Mouse (Mus musculus) embryonic facial prominence, embryonic 13.5 days (tissue): ENCODE data around the gene Arih2. TPM values are rescaled to one million over a fixed set of nuclear protein-coding genes. Genes with fewer than 3 reads are reported as not detected.
A peak's percentile ranks its signal among the peaks of the same experiment; 100 is the strongest.

ENCODE experiments used
- ATAC-seq: fragments of 200-750 bp; cut with Nextera tagmentation; 2 replicates; pipeline ENCODE4 v1.8.0; 2017; ENCODE audit warnings: low read depth; ENCODE audit not compliant: insufficient number of reproducible peaks, insufficient read depth, low FRiP score, low TSS enrichment
- H3K27ac ChIP-seq: fragments of 300-500 bp; sonication (generic); 2 replicates; pipeline ENCODE4 v1.5.1; 2015; ENCODE audit warnings: moderate library complexity, mild to moderate bottlenecking, inconsistent platforms
- H3K27me3 ChIP-seq: fragments of 300-500 bp; sonication (generic); 2 replicates; pipeline ENCODE4 v1.6.1; 2015; ENCODE audit warnings: mild to moderate bottlenecking, inconsistent platforms
- H3K36me3 ChIP-seq: fragments of 300-500 bp; sonication (generic); 2 replicates; pipeline ENCODE4 v1.6.1; 2015; ENCODE audit warnings: mild to moderate bottlenecking, inconsistent platforms
- H3K4me1 ChIP-seq: fragments of 300-500 bp; sonication (generic); 2 replicates; pipeline ENCODE4 v1.6.1; 2015; ENCODE audit warnings: inconsistent platforms
- H3K4me2 ChIP-seq: fragments of 300-500 bp; sonication (generic); 2 replicates; pipeline ENCODE4 v1.6.1; 2015; ENCODE audit warnings: moderate library complexity, mild to moderate bottlenecking, inconsistent platforms
- H3K4me3 ChIP-seq: fragments of 300-500 bp; sonication (generic); 2 replicates; pipeline ENCODE4 v1.5.1; 2015; ENCODE audit warnings: mild to moderate bottlenecking, inconsistent platforms
- H3K9ac ChIP-seq: fragments of 300-500 bp; sonication (generic); 2 replicates; pipeline ENCODE4 v1.6.1; 2015; ENCODE audit warnings: mild to moderate bottlenecking, inconsistent platforms
- H3K9me3 ChIP-seq: fragments of 300-500 bp; sonication (generic); 2 replicates; pipeline ENCODE4 v1.6.1; 2016; ENCODE audit warnings: inconsistent platforms
- WGBS: fragments of 180-500 bp; shearing (Covaris S2); methylation state at CpG from one replicate; pipeline ENCODE4 v1.1.7; 2015; ENCODE audit warnings: mixed read lengths; 5-methylcytosine and 5-hydroxymethylcytosine counted together
- polyA plus RNA-seq: library from polyadenylated mRNA; unstranded; fragments of >200 nt; fragmentation: Nextera tagmentation; extraction: Ambion mirVana; gene quantifications from 2 replicates; pipeline ENCODE4 v1.2.1, GENCODE M21; 2015

Arih2 gene
- polyA plus RNA-seq, 1 experiment from 2014 or later = 53.7 TPM

DNA sequence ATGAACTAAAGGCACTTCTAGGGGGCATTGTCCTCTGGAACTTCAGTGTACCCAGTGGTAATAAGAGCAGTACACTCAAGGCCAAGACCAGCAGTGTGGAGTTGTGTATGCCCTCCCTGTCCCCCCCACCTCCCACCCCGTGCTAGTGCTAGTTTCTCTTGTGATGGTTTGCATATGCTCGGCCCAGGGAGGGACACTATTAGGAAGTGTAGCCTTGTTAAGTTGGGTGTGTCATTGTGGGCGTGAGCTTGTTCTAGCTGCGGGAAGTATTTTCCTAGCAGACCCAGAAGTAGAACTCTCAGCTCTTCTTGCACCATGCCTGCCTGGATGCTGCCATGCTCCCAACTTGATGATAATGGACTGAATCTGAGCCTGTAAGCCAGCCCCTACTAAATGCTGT is 47.2 kb downstream of the Arih2 start:
- Histone ChIP-seq H3K9ac (no peak overlapping the region), H3K27ac (no peak overlapping the region), H3K36me3 (peaks cover 53% of the 10 kb centered on the region), H3K4me1 (peaks cover under 1% of the 10 kb centered on the region; the same call in 1 of the 2 replicates), H3K4me3 (no peak overlapping the region), H3K9me3 (no peaks in the 10 kb centered on the region), H3K27me3 (no peaks in the 10 kb centered on the region), H3K4me2 (no peak overlapping the region)
- WGBS = 83% methylated on average over 4 of the region's 4 CpGs
- no peak for ATAC-seq

- Histone ChIP-seq H3K4me3 (no peak overlapping the region), H3K9me3 (no peaks in the 10 kb centered on the region), H3K36me3 (peaks cover 36% of the 10 kb centered on the region), H3K9ac (no peak overlapping the region), H3K27me3 (no peaks in the 10 kb centered on the region), H3K4me2 (no peak overlapping the region), H3K27ac (no peak overlapping the region), H3K4me1 (peaks cover 8% of the 10 kb centered on the region; the same call in 1 of the 2 replicates)
- WGBS = 55% methylated on average over 2 of the region's 2 CpGs
- ATAC-seq = no peak
These were observed 49.2 kb downstream of the Arih2 start for GRCm38 (mm10) chr9:108600011-108600410.

GRCm38 (mm10) chr9:108599021-108599566 is 50.1 kb downstream of the Arih2 start:
- H3K4me2 ChIP-seq = no peak overlapping the region
- ATAC-seq = no peak
- peaks cover 8% of the 10 kb centered on the region; the same call in 1 of the 2 replicates for H3K4me1 ChIP-seq
- no peaks in the 10 kb centered on the region for H3K9me3 ChIP-seq
- H3K9ac ChIP-seq = no peak overlapping the region
- WGBS = 70% methylated on average over 4 of the region's 4 CpGs
- peaks cover 27% of the 10 kb centered on the region for H3K36me3 ChIP-seq
- no peak overlapping the region for H3K27ac ChIP-seq
- no peak overlapping the region for H3K4me3 ChIP-seq
- H3K27me3 ChIP-seq = no peaks in the 10 kb centered on the region

DNA sequence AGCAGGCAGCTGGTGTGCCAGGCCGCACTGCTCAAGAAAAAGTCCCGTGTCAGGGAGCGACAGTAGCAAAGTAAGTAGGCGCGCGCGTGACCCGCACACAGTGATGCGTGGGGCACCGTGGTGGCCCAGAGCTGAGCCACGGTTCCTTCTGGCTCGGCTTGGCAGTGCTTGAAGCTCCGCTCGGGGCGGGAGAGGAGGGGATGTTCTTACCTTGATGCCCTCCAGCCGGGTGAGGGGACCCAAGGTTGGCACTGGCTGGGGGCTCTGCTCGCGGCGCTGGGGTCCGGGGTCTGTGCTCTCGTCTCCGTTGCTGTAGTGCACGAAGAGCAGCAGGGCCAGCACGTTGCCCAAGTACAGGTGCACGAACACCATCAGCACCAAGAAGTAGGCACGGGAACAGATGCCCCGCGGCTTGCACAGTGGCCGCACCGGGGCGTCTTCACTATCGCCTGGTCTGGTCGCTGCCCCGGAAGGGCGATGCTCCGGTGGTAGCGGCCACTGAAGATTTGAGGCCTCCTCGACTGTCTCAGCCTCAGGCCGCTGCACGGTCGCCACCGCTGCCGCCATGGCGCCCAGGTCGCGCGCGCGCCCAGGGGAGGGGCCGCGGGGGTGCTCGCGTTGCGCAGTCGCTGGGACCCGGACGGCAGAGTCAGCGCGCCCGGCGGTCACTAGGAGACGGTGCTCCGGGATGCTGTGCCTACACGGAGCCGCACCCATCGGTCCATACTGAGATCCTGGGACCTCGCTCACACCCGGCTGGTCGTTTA is 52.0 kb downstream of the Arih2 start, which contains the start of gene P4htm:
P4htm (minus strand) TSS at position 670 of the 767 bp plus-strand sequence.
- Histone ChIP-seq H3K4me1 (peaks cover 8% of the 10 kb centered on the region; the same call in 1 of the 2 replicates), H3K4me3 (peak within 1 kb of the TSS; percentile 80), H3K36me3 (peaks cover 11% of the 10 kb centered on the region), H3K27me3 (no peaks in the 10 kb centered on the region), H3K4me2 (peak within 1 kb of the TSS; percentile 92), H3K9ac (peak within 1 kb of the TSS; percentile 81), H3K9me3 (no peaks in the 10 kb centered on the region), H3K27ac (no peak within 1 kb of the TSS)
- 2% methylated on average over 69 of the region's 69 CpGs for WGBS
- ATAC-seq = peak; percentile 52; the same call in 1 of the 2 replicates

- H3K27ac ChIP-seq = no peak overlapping the region
- no peak overlapping the region for H3K9ac ChIP-seq
- ATAC-seq = no peak
- H3K36me3 ChIP-seq = 0 out of 2 replicates have a peak, but pooled peaks cover 3% of the 10 kb centered on the region
- no peaks in the 10 kb centered on the region for H3K27me3 ChIP-seq
- H3K4me3 ChIP-seq = no peak overlapping the region
- H3K9me3 ChIP-seq = no peaks in the 10 kb centered on the region
- H3K4me2 ChIP-seq = no peak overlapping the region
- peaks cover 8% of the 10 kb centered on the region; the same call in 1 of the 2 replicates for H3K4me1 ChIP-seq
- 78% methylated on average over 3 of the region's 3 CpGs for WGBS
These were observed 54.8 kb downstream of the Arih2 start for GRCm38 (mm10) chr9:108594354-108594753.

DNA sequence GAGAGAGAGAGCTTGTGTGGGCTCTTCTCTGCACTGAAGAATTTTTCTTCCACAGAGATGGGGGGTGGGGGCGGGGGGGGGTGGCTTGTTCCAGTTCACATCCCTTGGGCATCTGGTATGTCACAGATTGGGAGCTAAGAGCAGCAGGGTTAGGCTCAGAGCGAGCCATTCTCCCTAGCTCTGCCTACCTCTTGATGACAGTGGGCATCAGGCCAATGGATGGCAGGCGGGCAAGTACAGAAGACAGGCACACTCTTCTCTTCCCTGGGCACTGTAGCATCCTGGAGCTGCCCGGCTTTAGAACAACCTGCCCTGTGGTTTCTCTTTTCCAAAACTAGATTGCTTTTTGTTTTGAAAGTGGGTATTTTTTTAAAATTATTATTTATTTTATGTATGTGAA is 57.7 kb downstream of the Arih2 start:
- Histone ChIP-seq H3K27ac (no peak overlapping the region), H3K4me1 (peaks cover 21% of the 10 kb centered on the region), H3K9ac (no peak overlapping the region), H3K36me3 (0 out of 2 replicates have a peak, but pooled peaks cover 3% of the 10 kb centered on the region), H3K4me2 (no peak overlapping the region), H3K9me3 (no peaks in the 10 kb centered on the region), H3K27me3 (no peaks in the 10 kb centered on the region), H3K4me3 (no peak overlapping the region)
- no peak for ATAC-seq
- WGBS = 86% methylated on average over 4 of the region's 4 CpGs

DNA sequence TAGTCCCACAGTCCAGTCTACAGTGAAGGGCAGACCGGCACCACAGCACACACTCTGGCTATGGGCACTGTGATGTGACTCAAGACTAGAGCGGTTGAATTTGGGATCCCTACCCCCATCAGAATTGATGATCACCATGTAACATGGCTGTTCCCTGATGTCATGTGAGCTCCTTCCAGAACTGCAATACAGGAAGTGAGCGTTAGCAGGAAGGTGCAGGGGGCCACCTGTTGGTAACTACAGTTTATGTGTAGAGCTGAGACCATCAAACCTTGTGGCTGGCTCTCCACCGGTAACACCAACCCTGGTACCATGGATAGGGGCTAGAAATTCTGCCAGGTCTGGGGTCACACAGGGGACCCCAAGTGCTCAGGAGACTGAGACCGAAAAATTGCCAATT is 60.0 kb downstream of the Arih2 start:
- Histone ChIP-seq H3K4me1 (peaks cover 19% of the 10 kb centered on the region), H3K27ac (no peak overlapping the region), H3K27me3 (no peaks in the 10 kb centered on the region), H3K9me3 (no peaks in the 10 kb centered on the region), H3K4me3 (no peak overlapping the region), H3K36me3 (0 out of 2 replicates have a peak, but pooled peaks cover 3% of the 10 kb centered on the region), H3K9ac (no peak overlapping the region), H3K4me2 (no peak overlapping the region)
- 71% methylated on average over 5 of the region's 5 CpGs for WGBS
- no peak for ATAC-seq

DNA sequence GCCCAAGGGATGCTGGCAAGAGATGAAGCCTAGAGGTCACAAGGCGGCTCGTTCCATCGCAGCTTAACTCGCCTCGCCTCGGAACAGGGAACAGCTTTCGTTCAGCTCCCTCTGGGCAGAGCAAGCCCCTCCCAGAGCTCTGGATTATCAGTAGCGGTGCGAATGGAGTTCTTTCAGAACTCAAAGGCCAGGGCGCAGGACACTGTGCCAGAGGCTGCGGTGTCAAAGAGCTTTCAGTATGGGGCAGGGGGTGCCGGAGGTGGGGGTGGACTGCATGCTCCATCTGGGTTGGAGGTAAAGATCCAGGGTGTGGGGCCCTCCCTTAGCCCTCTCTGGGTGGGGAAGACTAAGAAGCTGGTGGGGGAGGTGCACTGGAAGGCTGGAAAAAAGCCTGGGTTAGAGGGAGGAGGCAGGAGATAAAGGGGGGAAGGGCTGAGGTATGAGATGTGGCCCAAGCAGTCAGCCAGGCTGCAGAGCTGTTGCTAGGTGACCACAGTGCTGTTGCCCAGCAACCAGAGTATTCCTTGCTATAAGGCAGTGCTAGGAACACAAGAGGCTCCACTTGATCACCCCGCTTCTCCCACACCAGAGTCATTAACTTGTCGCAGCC is 61.5 kb downstream of the Arih2 start:
- Histone ChIP-seq H3K27me3 (no peaks in the 10 kb centered on the region), H3K4me1 (peaks cover 19% of the 10 kb centered on the region), H3K27ac (peak overlapping the region; percentile 73), H3K4me2 (peak overlapping the region; percentile 55), H3K4me3 (peak overlapping the region; percentile 23), H3K9ac (peak overlapping the region; percentile 60), H3K36me3 (0 out of 2 replicates have a peak, but pooled peaks cover 2% of the 10 kb centered on the region), H3K9me3 (no peaks in the 10 kb centered on the region)
- 3% methylated on average over 14 of the region's 14 CpGs for WGBS
- ATAC-seq = peak; percentile 80

- peak overlapping the region; percentile 91 for H3K9ac ChIP-seq
- no peaks in the 10 kb centered on the region for H3K27me3 ChIP-seq
- peaks cover 32% of the 10 kb centered on the region for H3K36me3 ChIP-seq
- WGBS = 65% methylated on average over 5 of the region's 5 CpGs
- peak overlapping the region; percentile 86 for H3K4me2 ChIP-seq
- peaks cover 44% of the 10 kb centered on the region for H3K4me1 ChIP-seq
- H3K9me3 ChIP-seq = no peaks in the 10 kb centered on the region
- peak overlapping the region; percentile 92 for H3K27ac ChIP-seq
- H3K4me3 ChIP-seq = peak overlapping the region; percentile 75
- ATAC-seq = no peak
These were observed 69.9 kb downstream of the Arih2 start for GRCm38 (mm10) chr9:108579344-108579690.

DNA sequence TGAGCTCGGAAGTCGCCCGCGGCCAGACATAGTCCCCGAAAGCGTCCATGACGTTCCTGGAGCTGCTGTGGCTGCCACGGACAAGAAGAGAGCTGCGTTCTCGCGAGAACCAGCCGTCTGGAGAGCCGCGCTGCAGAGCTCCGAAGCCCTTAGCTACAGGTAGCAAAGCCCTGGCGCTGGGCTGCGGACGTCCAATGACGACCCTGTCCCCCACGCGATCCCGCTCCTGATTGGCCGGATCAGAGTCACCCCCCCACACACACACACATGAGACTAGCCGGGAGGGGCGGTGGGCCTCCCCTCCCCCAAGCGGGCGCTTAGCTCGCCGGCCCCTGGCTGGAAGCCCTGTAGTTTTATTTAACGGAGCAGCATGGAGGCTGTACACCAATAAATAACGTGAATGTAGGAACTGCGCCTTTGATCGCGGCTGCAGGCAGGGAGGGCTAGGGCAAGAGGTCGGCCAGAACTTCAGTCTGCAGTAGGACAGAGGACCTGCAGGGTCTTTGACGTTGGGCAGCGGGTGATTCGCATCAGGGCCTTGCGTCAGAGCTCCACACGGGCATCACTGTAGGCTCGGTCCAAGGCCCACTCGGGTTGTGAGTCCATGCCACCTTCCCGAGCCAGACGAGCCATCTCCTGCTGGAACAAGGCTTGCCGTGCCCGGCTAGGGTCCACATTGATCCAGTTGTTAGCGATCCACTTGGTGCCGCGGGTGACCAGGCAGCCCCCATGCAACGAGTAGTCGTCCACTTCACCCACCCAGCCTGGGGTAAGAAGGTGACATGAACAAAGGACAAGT is 70.4 kb downstream of the Arih2 start, which contains the start of gene Wdr6:
Wdr6 (minus strand) TSS at position 195 of the 799 bp plus-strand sequence.
- H3K36me3 ChIP-seq = peaks cover 37% of the 10 kb centered on the region
- peak within 1 kb of the TSS; percentile 86 for H3K4me2 ChIP-seq
- peak within 1 kb of the TSS; percentile 91 for H3K9ac ChIP-seq
- peak within 1 kb of the TSS; percentile 92 for H3K27ac ChIP-seq
- WGBS = 6% methylated on average over 51 of the region's 51 CpGs
- no peaks in the 10 kb centered on the region for H3K9me3 ChIP-seq
- H3K4me3 ChIP-seq = peak within 1 kb of the TSS; percentile 75
- H3K27me3 ChIP-seq = no peaks in the 10 kb centered on the region
- ATAC-seq = peak; percentile 96
- peaks cover 50% of the 10 kb centered on the region for H3K4me1 ChIP-seq
